Mouse (Mus musculus): ENCODE measurements around the gene Gal3st4. TPM values are rescaled to one million over a fixed set of nuclear protein-coding genes. Genes with fewer than 3 reads are reported as not detected.
"Not testable (repeated sequence)": the region's sequence is repeated elsewhere in the genome, so short reads cannot be mapped to it uniquely, and the experiment has no call there.

Gal3st4 gene
- polyA plus RNA-seq, 1 experiment from 2014 or later = 0.62 TPM

DNA sequence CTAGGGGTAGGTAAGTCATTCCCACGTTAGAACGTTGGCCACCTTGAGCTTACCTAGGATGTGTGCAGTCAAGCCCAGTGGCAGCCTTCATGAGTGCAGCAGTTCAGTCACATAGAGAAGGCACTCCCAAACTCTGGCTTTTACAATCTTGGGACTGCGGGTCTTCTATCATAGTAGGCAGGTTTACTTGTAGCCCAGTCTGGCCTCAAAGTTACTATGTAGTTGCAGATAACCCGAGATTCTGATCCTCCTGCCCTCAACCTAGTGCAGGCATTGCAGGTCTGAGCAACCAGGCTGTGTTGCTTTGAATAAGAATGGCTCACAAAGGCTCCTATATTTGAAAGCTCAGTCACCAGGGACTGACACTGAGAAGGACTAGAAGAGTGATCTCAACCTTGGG lies 46.1 kb downstream of the Gal3st4 start:
- H3K27me3 ChIP-seq = no peaks in the 10 kb centered on the region
- in situ Hi-C loops (cut with MboI; ENCODE audit: low pct_unique_long_range_greater_than_20kb) = loop anchor here (10.0 kb wide), 1 partner anchor 298 kb away; no protein-coding TSS in a partner anchor
- DNase-seq (ENCODE audit: low read depth, low spot score) (no peak), ATAC-seq (no peak)
- TF ChIP-seq CTCF (IDR thresholded peaks at IDR 0.05) = no peak
- POLR2A ChIA-PET = interaction anchor here (1.1 kb wide), 1 partner anchor 28 kb away, joined by 3 read pairs; the partner anchor contains the start of gene Lamtor4
- CTCF ChIA-PET = interaction anchor here (0.7 to 1.6 kb wide), 4 partner anchors 8 to 27 kb away, joined by 3 to 7 read pairs (median 4); no protein-coding TSS in a partner anchor

DNA sequence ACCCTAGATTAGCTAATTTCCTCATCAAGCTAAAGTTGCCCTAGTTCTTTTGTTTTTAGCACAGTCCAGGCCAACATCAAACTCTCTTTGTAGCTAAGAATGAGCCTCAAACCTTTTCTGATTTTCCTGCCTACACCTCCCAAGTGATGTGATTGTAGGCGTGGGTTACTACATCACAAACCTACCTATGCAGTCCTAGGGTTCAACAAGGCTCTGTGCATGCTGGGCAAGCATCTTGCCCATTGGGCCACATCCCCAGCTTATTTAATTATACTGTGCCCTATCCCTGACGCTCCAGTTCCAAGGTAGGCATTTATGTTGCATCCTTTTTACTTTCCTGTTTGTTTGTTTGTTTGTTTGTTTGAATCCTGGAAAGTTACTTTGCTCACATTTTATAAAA lies 46.9 kb downstream of the Gal3st4 start, which contains the start of gene Nxpe5:
Gene Nxpe5 (plus strand): TSS at position 199 of the 400 bp plus-strand sequence.
- TF ChIP-seq CTCF (IDR thresholded peaks at IDR 0.05) = no peak
- no peaks in the 10 kb centered on the region for H3K27me3 ChIP-seq
- ChIA-PET POLR2A (interaction anchor here (1.1 kb wide), 1 partner anchor 29 kb away, joined by 3 read pairs; the partner anchor contains the start of gene Lamtor4), CTCF (interaction anchor here (0.8 to 1.6 kb wide), 3 partner anchors 9 to 26 kb away, joined by 3 to 7 read pairs (median 3); no protein-coding TSS in a partner anchor)
- no peak for ATAC-seq
- in situ Hi-C loops (cut with MboI; ENCODE audit: low pct_unique_long_range_greater_than_20kb) = loop anchor here (10.0 kb wide), 1 partner anchor 299 kb away; no protein-coding TSS in a partner anchor
- DNase-seq (ENCODE audit: low read depth, low spot score) = no peak

DNA sequence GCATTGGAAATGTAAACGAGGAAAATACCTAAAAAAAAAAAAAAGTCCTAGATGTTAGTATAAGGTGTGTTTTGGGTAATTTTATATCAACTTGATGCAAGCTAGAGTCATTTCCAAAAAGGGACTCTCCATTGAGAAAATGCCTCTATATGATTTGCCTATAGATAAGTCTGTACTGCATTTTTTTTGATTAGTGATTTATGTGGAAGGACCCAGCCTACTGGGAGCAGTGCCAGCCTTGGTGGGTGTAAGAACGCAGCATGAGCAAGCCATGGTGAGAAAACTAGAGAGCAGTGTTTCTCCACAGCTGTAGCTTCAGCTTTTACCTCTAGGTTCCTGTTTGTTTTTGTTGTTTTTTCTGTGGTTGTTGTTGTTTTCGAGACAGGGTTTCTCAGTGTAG lies 49.4 kb downstream of the Gal3st4 start:
- ChIA-PET POLR2A (no interaction called here), CTCF (interaction anchor here (1.4 to 2.7 kb wide), 6 partner anchors 15 to 433 kb away, joined by 4 to 20 read pairs (median 8); no protein-coding TSS in a partner anchor)
- in situ Hi-C loops (cut with MboI; ENCODE audit: low pct_unique_long_range_greater_than_20kb) = loop anchor here (10.0 kb wide), 1 partner anchor 302 kb away; no protein-coding TSS in a partner anchor
- peaks cover 2% of the 10 kb centered on the region for H3K27me3 ChIP-seq
- no peak for TF ChIP-seq CTCF (IDR thresholded peaks at IDR 0.05)
- DNase-seq (ENCODE audit: low read depth, low spot score) (no peak), ATAC-seq (no peak)

DNA sequence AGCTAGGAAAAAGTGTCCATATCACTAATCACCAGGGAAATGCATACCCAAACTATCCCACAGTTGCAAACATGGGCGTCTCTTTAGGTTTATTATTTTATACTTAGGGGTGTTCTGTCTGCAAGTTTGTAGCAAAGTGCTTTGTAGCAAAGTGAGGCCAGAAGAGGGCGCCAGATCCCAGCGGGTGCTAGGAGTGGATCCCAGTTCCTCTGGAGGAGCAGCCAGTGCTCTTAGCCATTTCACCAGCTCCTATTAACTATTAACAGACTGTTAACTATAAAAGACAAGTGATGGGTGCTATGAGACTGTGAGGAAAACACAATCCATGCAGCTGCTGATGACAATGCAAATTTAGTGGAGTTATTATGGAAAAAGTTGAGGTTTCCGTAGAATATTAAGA lies 50.5 kb downstream of the Gal3st4 start:
- DNase-seq (ENCODE audit: low read depth, low spot score) (no peak), ATAC-seq (peak; percentile 90)
- in situ Hi-C loops (cut with MboI; ENCODE audit: low pct_unique_long_range_greater_than_20kb) = loop anchor here (10.0 kb wide), 1 partner anchor 303 kb away; no protein-coding TSS in a partner anchor
- ChIA-PET POLR2A (interaction anchor here (0.6 to 0.9 kb wide), 3 partner anchors 8 to 483 kb away, joined by 3 to 4 read pairs (median 3); no protein-coding TSS in a partner anchor), CTCF (interaction anchor here (0.6 to 3.2 kb wide), 19 partner anchors 9 to 437 kb away, joined by 3 to 28 read pairs (median 6); partner anchors contain the start of gene Lamtor4)
- H3K27me3 ChIP-seq = peaks cover 2% of the 10 kb centered on the region
- peak; percentile 99 for TF ChIP-seq CTCF (IDR thresholded peaks at IDR 0.05)

DNA sequence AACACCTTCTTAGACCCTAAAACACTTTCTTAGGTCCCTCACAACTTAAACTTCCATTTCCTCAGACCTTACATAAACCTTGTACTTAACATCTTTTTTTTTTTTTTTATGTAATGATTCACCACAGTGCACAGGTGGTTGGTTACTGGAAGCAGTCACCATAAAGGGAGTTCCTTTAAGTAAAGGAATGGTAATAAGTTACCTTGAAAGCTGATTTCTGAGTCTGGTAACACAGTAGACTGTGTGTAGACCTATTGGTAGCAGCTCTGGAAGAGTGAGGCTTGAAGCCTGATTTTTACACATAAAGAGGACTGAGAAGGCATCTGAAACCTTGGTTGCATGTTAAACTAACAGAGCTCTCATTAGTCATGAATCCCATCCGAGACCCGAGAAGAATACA lies 52.8 kb downstream of the Gal3st4 start:
- in situ Hi-C loops (cut with MboI; ENCODE audit: low pct_unique_long_range_greater_than_20kb) = loop anchor here (10.0 kb wide), 1 partner anchor 305 kb away; no protein-coding TSS in a partner anchor
- peaks cover 2% of the 10 kb centered on the region for H3K27me3 ChIP-seq
- DNase-seq (ENCODE audit: low read depth, low spot score) (no peak), ATAC-seq (no peak)
- no peak for TF ChIP-seq CTCF (IDR thresholded peaks at IDR 0.05)
- ChIA-PET CTCF (interaction anchor here (0.9 to 3.2 kb wide), 7 partner anchors 10 to 34 kb away, joined by 3 to 28 read pairs (median 6); no protein-coding TSS in a partner anchor), POLR2A (interaction anchor here (0.7 kb wide), 1 partner anchor 315 kb away, joined by 6 read pairs; no protein-coding TSS in a partner anchor)

DNA sequence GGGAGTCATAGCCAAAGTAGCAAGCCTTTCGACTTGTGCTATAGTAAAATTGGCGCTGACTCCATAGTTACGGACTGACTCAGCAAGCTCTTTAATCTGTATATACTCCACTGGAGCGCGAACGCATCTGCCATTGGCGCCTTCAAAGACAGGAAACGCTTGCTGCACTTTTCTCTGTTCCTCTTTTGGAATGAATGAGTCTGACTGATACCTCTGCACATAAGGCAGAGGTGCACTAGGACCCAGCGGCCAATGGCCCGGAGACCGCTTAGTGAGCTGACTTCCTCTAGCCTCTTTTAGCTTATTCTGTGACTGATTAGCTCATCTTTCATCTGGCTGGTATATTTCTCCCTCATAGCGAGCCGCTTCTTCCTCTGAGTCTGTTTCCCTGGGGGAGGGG lies 56.0 kb downstream of the Gal3st4 start:
- DNase-seq (ENCODE audit: low read depth, low spot score); POLR2A ChIA-PET: not testable (repeated sequence)
- CTCF ChIA-PET = interaction anchor here (0.8 kb wide), 1 partner anchor 11 kb away, joined by 3 read pairs; no protein-coding TSS in a partner anchor

More for the DNA sequence above, 56.0 kb downstream of the Gal3st4 start:
- ATAC-seq; in situ Hi-C loops (cut with MboI; ENCODE audit: low pct_unique_long_range_greater_than_20kb); H3K27me3 ChIP-seq: not testable (repeated sequence)

Other genes starting within 250 kb of the Gal3st4 start
- gene Smok3c, start 219.6 kb downstream of the Gal3st4 start, polyA plus RNA-seq (2021) = not detected
- gene Zkscan1, start 187.8 kb downstream of the Gal3st4 start, polyA plus RNA-seq (2021) = 32.9 TPM
- gene Zscan21, start 155.9 kb downstream of the Gal3st4 start, polyA plus RNA-seq (2021) = 60.4 TPM
- gene Zfp113, start 117.1 kb downstream of the Gal3st4 start, polyA plus RNA-seq (2021) = 11.5 TPM
- 274 TPM for gene Cops6, start 111.8 kb downstream of the Gal3st4 start, polyA plus RNA-seq (2021)
- gene Ap4m1, start 100.8 kb downstream of the Gal3st4 start, polyA plus RNA-seq (2021) = 39.7 TPM
- 104 TPM for gene Mcm7, start 100.4 kb downstream of the Gal3st4 start, polyA plus RNA-seq (2021)
- 60.2 TPM for gene Taf6, start 85.4 kb downstream of the Gal3st4 start, polyA plus RNA-seq (2021)
- gene Cnpy4, start 85.4 kb downstream of the Gal3st4 start, polyA plus RNA-seq (2021) = 68.3 TPM
- gene Mblac1, start 78.5 kb downstream of the Gal3st4 start, polyA plus RNA-seq (2021) = 11.4 TPM
- gene Nxpe5, start 46.9 kb downstream of the Gal3st4 start, polyA plus RNA-seq (2021) = 2.2 TPM
- 125 TPM for gene Lamtor4, start 17.4 kb downstream of the Gal3st4 start, polyA plus RNA-seq (2021)
- gene BC037034, start 8.8 kb downstream of the Gal3st4 start, polyA plus RNA-seq (2021) = 36.9 TPM
- 0.01 TPM for gene Gm43720, start 7.1 kb upstream of the Gal3st4 start, polyA plus RNA-seq (2021)
- gene Gpc2, start 7.2 kb upstream of the Gal3st4 start, polyA plus RNA-seq (2021) = 13.9 TPM
- gene Stag3, start 7.4 kb upstream of the Gal3st4 start, polyA plus RNA-seq (2021) = 4.5 TPM
- not detected for gene Pvrig, start 69.1 kb upstream of the Gal3st4 start, polyA plus RNA-seq (2021)
- gene Zfp157, start 168.6 kb upstream of the Gal3st4 start, polyA plus RNA-seq (2021) = 12.8 TPM

All from Patski (cell line).